Mouse (Mus musculus): ENCODE data around the gene Gtpbp8.

DNA sequence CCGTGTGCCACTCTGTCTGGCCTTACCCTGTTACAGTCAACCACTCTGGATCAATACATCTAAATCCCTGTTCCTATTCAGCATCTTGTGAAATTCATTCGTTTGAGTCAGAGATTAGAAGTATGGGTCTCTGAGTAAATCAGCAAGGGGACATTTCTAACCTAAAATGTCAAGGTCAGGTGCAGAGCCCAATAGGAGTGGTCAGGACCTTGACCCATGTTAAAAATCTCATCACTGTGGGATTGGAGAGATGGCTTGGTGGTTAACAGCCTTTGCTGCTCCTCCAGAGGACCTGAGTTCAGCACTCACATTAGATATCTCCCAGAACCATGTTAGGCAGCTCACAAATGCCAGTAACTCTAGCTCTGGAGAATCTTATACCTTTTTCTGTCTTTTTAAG, 55.7 kb downstream of the Gtpbp8 start:
- no peak for TF ChIP-seq GATA1 (IDR thresholded peaks at IDR 0.05; ENCODE audit: low read length)
- TF ChIP-seq TAL1 (IDR thresholded peaks at IDR 0.05; ENCODE audit: low read length): no peak
